Mouse (Mus musculus) neural tube, embryonic 14.5 days (tissue): ENCODE measurements at regions not wholly inside any gene's neighbourhood (a gene's known extent, or its start where the extent isn't known, plus 50 kb on each side); places are given as distances from the start of the nearest gene placed in this dataset.

Experiments used
- ATAC-seq: fragments of 200-750 bp; cut with Nextera tagmentation; 2 replicates; pipeline ENCODE4 v1.8.0; 2017; ENCODE audit warnings: low read depth, mild to moderate bottlenecking, moderate TSS enrichment, moderate library complexity
- H3K27ac ChIP-seq: fragments of 300-500 bp; sonication (generic); 2 replicates; pipeline ENCODE4 v1.5.1; 2014; ENCODE audit warnings: low read depth, mild to moderate bottlenecking, control low read depth, low read length, moderate library complexity, mixed read lengths
- H3K27me3 ChIP-seq: fragments of 300-500 bp; sonication (generic); 2 replicates; pipeline ENCODE4 v1.6.1; 2014; ENCODE audit warnings: low read length; ENCODE audit not compliant: control insufficient read depth, insufficient read depth
- H3K36me3 ChIP-seq: fragments of 300-500 bp; sonication (generic); 2 replicates; pipeline ENCODE4 v1.6.1; 2014; ENCODE audit warnings: low read length, mixed read lengths; ENCODE audit not compliant: control insufficient read depth, insufficient read depth
- H3K4me1 ChIP-seq: fragments of 300-500 bp; sonication (generic); 2 replicates; pipeline ENCODE4 v1.6.1; 2014; ENCODE audit warnings: low read length; ENCODE audit not compliant: control insufficient read depth, insufficient read depth
- H3K4me2 ChIP-seq: fragments of 300-500 bp; sonication (generic); 2 replicates; pipeline ENCODE4 v1.6.1; 2014; ENCODE audit warnings: mild to moderate bottlenecking, low read depth, low read length, control low read depth
- H3K4me3 ChIP-seq: fragments of 300-500 bp; sonication (generic); 2 replicates; pipeline ENCODE4 v1.5.1; 2014; ENCODE audit warnings: low read depth, low read length, control low read depth, mixed read lengths
- H3K9ac ChIP-seq: fragments of 300-500 bp; sonication (generic); replicated peaks from 2 replicates; pipeline ENCODE4 v1.6.1; 2014; ENCODE audit warnings: low read depth, mild to moderate bottlenecking, control low read depth, low read length, mixed read lengths
- H3K9me3 ChIP-seq: fragments of 300-500 bp; sonication (generic); 2 replicates; pipeline ENCODE4 v1.6.1; 2016; ENCODE audit warnings: low read length; ENCODE audit not compliant: control insufficient read depth
- WGBS: fragments of 180-500 bp; shearing (Covaris S2); extraction: QIAGEN DNeasy Blood & Tissue Kit; methylation state at CpG from one replicate; pipeline ENCODE4 v1.1.7; 2014; 5-methylcytosine and 5-hydroxymethylcytosine counted together

DNA sequence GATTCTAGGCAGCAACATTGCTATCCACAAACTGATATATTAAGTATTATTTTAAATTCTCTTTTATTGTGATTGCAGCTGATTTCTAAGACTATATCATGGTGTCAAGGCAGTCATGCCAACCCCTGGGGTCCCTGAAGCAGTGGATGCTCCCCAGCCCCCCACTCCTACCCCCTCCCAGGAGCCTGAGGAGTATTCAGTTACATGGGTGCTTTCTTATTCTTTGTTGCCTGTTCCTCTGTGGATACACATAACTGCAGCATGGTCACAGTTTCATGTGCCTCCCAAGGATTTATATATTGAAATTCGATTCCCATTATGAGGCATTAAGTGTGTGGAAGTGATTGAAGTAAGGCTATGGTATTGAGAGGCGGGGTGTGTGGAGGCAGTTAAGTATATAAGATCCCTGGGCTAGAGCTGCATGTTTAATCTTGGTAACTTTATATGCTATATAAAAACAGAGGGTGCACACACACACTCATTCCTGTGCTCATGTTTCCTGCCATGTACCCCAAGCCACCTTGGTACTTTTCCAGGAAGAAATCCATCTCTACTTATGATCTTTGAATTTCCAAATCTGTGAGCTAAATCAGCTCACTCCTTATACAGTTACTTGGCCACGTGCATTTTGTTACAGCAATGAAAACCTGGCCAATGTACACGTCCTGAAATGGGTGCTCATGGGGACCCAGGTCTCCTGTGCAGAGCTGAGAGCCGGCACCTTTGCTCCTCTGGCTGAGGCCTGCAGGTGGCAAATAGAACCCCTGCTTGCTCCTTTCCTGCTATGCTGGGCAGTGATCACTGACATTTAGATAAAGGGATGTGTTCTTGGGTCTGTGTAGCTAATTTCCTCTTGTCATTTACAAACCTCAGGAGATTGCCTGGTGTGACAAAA is 259.0 kb downstream of the Nek10 start:
- WGBS, result 64% methylated on average over 5 of the region's 5 CpGs
- Histone ChIP-seq H3K4me3 (no peak overlapping the region), H3K36me3 (no peaks in the 10 kb centered on the region), H3K27me3 (no peaks in the 10 kb centered on the region), H3K27ac (no peak overlapping the region), H3K4me2 (no peak overlapping the region), H3K4me1 (no peaks in the 10 kb centered on the region), H3K9me3 (no peaks in the 10 kb centered on the region), H3K9ac (no peak overlapping the region)
- no peak for ATAC-seq

DNA sequence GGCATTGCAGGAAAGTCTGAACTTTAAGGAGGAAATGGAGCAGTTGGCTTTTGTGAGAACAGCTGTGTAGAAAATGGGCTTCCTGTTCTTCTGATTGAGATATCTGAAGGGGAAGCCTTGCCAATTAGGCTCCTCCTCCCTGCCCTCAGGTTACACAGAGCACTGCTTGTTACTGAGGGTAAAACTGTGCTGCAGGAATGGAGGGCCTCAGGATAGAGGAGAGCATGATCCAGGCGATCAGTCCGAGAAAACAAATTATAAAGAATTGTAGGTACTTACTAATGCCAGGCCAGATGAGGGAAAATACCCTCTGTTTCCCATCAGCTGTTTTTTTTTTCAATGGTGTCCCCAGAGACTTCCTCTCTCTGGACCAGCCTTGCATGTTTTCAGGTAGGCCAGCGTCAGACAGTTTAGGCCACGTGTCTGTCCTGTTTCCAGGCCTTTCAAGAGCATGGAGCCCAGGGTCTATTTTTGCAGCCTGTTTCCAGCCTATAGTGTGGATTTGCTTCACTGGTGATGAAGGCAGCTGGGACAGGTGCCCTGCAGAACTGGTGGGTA is 259.7 kb downstream of the Nek10 start:
- H3K4me2 ChIP-seq, result no peak overlapping the region
- no peak overlapping the region for H3K9ac ChIP-seq
- no peak overlapping the region for H3K4me3 ChIP-seq
- ATAC-seq, result no peak
- no peaks in the 10 kb centered on the region for H3K4me1 ChIP-seq
- H3K9me3 ChIP-seq, result no peaks in the 10 kb centered on the region
- WGBS, result 63% methylated on average over 4 of the region's 4 CpGs
- H3K36me3 ChIP-seq, result no peaks in the 10 kb centered on the region
- 0 out of 2 replicates have a peak overlapping the region, but pooled peaks have one; percentile 6 for H3K27ac ChIP-seq
- no peaks in the 10 kb centered on the region for H3K27me3 ChIP-seq

DNA sequence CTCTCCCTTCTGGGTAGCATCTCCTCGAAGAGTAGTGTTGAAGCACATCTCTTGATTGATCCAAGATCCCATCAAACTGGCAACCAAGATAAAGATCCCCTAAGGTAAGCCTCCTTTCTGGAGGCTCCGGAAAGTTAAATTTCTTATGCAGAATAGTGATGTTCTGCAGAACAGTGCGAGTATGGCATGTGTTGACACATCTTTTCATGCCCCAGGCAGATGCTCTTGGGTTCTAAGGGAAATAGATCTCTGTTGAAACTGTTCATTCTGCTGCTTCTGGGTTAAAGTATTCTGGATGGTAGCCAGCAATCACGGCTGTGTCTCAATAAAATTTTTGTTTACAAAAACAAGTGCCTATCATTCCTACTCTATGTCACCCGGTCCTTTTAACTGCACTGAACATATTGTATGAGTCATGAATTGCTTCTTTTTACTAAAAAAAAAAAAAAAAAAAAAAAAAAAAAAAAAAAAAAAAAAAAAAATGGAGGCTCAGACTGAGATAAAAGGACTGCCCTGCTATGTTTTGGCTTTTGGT is 261.8 kb downstream of the Nek10 start:
- no peak overlapping the region for H3K27ac ChIP-seq
- H3K4me1 ChIP-seq, result no peaks in the 10 kb centered on the region
- no peak for ATAC-seq
- WGBS, result 75% methylated on average over 5 of the region's 5 CpGs
- no peaks in the 10 kb centered on the region for H3K9me3 ChIP-seq
- no peak overlapping the region for H3K4me2 ChIP-seq
- H3K36me3 ChIP-seq, result no peaks in the 10 kb centered on the region
- H3K9ac ChIP-seq, result no peak overlapping the region
- no peaks in the 10 kb centered on the region for H3K27me3 ChIP-seq
- H3K4me3 ChIP-seq, result no peak overlapping the region

DNA sequence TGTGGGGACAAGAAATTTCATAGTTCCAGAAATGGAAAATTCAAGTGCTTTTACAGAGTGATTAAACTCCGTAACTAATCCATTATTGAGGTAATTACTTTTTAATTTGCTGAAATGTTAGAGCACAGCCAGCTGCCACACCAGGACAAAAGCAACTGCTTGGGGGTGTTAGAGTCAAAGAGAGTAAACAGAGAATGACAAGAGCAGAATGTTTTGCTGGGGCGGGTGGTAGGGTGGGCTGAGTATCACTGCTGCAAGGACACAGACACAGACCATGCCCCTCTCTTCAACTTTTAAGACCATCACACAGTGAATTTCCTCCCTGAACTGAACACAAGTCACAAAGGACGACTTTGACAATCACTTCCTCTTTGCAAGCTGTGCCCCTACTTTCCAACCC is 272.7 kb downstream of the Nek10 start:
- no peaks in the 10 kb centered on the region for H3K27me3 ChIP-seq
- no peaks in the 10 kb centered on the region for H3K4me1 ChIP-seq
- no peak overlapping the region for H3K4me3 ChIP-seq
- H3K4me2 ChIP-seq, result no peak overlapping the region
- H3K9ac ChIP-seq, result no peak overlapping the region
- WGBS, result 48% methylated on average over 3 of the region's 3 CpGs
- no peaks in the 10 kb centered on the region for H3K9me3 ChIP-seq
- no peak overlapping the region for H3K27ac ChIP-seq
- H3K36me3 ChIP-seq, result no peaks in the 10 kb centered on the region
- no peak for ATAC-seq

DNA sequence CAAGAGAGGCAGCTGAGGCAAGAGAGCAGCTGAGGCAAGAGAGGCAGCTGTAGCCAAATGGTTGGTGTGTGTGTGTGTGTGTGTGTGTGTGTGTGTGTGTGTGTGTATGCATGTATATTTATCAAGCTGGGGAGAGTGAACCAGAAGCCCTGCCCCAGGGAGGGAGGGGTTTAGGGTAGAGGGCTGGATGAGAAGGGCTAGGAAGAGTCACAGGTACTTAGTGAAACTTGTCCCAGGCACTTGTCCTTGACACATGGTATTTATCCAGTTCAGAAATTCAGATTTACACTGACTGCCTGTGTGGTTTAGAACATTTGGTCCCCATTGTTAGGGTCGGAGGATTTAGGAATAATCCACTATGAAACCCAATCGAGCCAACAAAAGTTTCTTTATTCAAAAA is 279.7 kb downstream of the Nek10 start:
- no peak overlapping the region for H3K9ac ChIP-seq
- no peak for ATAC-seq
- H3K4me1 ChIP-seq, result no peaks in the 10 kb centered on the region

DNA sequence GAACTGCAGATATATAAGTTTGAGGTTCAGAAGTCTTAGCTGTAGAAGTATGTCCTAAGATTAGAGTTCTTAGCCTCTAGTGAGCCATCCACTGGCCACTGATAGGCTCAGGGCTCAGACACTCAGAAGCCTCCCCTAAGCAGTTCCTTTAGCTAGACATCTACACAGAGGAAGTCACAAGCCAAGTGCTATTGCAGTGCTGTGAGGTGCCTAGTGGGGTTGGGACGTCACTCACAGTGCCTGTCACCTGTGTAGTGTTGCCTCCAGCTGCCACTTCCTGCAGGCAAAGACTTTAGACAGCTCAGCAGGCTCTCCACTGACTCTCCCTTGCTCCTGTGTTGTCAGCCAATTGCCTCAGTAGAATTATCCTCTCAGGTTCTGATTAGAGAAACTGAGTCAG is 280.6 kb downstream of the Nek10 start:
- H3K9me3 ChIP-seq, result no peaks in the 10 kb centered on the region
- H3K27me3 ChIP-seq, result no peaks in the 10 kb centered on the region
- no peaks in the 10 kb centered on the region for H3K4me1 ChIP-seq
- H3K9ac ChIP-seq, result no peak overlapping the region
- WGBS, result 56% methylated on average over 1 of the region's 1 CpGs
- ATAC-seq, result no peak
- no peak overlapping the region for H3K27ac ChIP-seq
- H3K4me3 ChIP-seq, result no peak overlapping the region
- no peak overlapping the region for H3K4me2 ChIP-seq
- no peaks in the 10 kb centered on the region for H3K36me3 ChIP-seq

More for the DNA sequence above, 279.7 kb downstream of the Nek10 start:
- Histone ChIP-seq H3K36me3 (no peaks in the 10 kb centered on the region), H3K4me3 (no peak overlapping the region), H3K9me3 (no peaks in the 10 kb centered on the region), H3K4me2 (no peak overlapping the region), H3K27me3 (no peaks in the 10 kb centered on the region), H3K27ac (no peak overlapping the region)
- 91% methylated on average over 2 of the region's 2 CpGs for whole genome bisulfite sequencing

DNA sequence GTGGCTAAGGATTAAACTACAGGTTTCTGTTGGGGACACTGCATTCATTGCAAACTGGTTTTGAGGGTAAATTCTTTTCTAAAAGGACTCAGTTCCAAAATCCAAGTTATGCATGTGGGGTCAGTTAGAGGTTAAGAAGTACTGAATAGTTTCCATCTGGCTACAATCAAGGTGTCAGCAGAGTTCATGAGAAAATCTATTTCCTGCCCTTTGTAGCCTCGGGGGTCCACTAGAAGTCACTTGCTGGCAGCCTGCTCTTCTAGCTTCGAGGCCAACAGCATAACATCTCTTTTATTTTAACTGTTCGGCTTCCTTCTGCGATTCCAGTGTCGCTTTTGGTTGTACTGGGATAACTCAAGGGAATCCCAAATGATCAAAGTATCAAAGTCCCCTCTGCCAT is 283.8 kb downstream of the Nek10 start:
- Histone ChIP-seq H3K9ac (no peak overlapping the region), H3K27me3 (no peaks in the 10 kb centered on the region), H3K4me2 (no peak overlapping the region), H3K4me3 (no peak overlapping the region), H3K27ac (no peak overlapping the region), H3K36me3 (no peaks in the 10 kb centered on the region), H3K9me3 (no peaks in the 10 kb centered on the region), H3K4me1 (no peaks in the 10 kb centered on the region)
- 72% methylated on average over 5 of the region's 5 CpGs for WGBS
- ATAC-seq, result no peak

DNA sequence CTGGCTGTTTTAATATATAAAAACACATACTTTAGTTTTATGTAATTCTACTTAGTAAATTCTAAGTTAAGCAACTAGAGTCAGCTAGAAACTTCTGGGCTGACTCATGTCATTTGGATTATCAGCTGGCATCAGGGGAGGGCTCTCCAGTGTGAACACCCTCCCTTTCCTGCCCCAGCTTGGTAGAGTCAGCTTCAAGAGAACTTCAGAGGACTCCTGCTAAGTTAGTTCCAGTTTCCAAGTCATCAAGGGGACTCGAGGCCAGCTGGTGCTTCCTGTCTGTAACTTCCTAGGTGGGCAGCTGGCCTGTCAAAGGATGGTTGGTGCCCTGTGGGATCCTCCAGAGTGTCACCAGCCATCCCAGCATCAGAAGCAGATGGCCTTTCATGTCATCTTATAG is 293.6 kb downstream of the Nek10 start:
- Histone ChIP-seq H3K27me3 (no peaks in the 10 kb centered on the region), H3K4me1 (no peaks in the 10 kb centered on the region), H3K27ac (no peak overlapping the region), H3K36me3 (no peaks in the 10 kb centered on the region), H3K9ac (no peak overlapping the region), H3K4me2 (no peak overlapping the region), H3K4me3 (no peak overlapping the region), H3K9me3 (no peaks in the 10 kb centered on the region)
- 58% methylated on average over 1 of the region's 1 CpGs for WGBS
- ATAC-seq, result no peak

DNA sequence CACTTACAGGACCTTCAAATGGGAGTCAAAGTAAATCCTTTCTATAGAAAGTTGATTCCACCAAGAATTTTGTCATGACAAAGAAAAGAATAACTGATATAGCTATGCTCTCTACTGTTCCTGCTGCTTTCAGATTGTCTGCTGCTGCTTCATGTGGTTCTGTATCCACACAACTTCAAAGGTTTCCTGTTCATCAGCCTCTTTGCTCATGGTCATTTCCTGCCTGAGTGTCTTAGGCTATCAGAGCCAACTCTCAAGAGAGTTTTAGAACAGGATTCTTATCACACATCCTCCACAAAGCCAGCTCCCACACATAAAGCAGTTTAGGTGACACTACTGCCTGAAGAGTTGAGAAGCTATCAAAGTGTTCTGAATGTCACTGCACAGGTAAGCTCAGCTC is 296.7 kb downstream of the Nek10 start:
- no peaks in the 10 kb centered on the region for H3K4me1 ChIP-seq
- no peak overlapping the region for H3K4me3 ChIP-seq
- no peak overlapping the region for H3K9ac ChIP-seq
- no peak overlapping the region for H3K27ac ChIP-seq
- H3K9me3 ChIP-seq, result no peaks in the 10 kb centered on the region
- no peak overlapping the region for H3K4me2 ChIP-seq
- no peak for ATAC-seq
- no peaks in the 10 kb centered on the region for H3K36me3 ChIP-seq
- no peaks in the 10 kb centered on the region for H3K27me3 ChIP-seq
